Mouse (Mus musculus): ENCODE data around the gene Fosb. TPM values are rescaled to one million over a fixed set of nuclear protein-coding genes. Genes with fewer than 3 reads are reported as not detected.

Fosb gene
- polyA plus RNA-seq (2017; shearing (Covaris generic)) = 1 to 10 TPM in 2 of 3 experiments, under 1 TPM in 1; 0.98 to 8.0 (median 2.0) TPM

GRCm38 (mm10) chr7:19309884-19310641, at the start of gene Fosb:
Gene Fosb (minus strand): TSS chr7:19310051.
- ATAC-seq = peak; percentile 77

DNA sequence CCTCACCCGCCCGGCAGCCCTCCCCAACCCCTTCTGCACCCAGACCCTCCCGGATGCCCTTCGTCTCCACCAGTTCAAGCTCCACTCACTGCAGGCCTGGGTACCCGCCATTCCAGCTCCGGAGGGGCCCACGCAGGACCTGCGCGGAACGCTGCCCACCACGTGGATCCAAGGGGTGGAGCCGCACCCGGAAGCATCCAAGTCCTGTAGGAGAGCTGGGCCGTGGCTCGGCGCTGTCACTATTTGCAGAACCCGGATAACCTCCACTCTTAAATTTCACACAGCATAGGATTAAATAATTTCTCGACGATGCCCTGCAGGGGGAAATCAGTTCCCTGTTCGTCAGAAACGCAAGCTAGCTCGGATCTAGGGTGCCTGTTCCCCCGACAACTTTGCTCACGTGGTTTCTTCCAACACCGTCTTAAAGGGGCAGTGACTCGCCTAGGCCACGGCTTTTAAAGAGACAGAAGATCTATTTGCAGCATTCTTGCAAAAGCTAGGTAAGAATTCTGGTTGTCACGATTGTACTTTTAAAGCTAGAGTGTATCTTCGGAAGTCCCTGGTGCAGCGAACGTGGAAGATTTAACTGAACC, 49.5 kb upstream of the Fosb start, which contains the start of the genes Cd3eap and Ppp1r13l:
Gene Cd3eap, minus strand, starts transcription at position 185 of the 593 bp plus-strand sequence.
Gene Ppp1r13l, plus strand, starts transcription at position 451 of the 593 bp plus-strand sequence.
- ATAC-seq = peak; percentile 82

DNA sequence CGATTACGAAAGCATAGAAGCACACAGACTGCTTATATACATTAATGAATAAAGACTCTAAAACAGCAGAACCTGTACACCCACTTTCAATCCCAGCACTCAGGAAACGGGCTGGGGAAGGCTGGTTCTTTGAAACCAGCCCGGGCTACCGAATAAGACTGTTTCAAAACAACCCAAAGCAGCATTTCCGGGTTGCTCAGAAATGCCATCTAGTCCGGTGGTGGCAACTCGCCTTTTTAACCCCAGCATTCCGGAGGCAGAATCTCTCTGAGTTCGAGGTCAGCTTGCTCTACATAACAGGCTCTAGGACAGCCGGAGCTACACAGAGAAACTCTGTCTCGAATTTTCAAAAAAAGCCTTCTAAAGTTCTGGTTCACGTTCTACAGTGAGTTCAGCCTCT, 48.8 kb upstream of the Fosb start:
- ATAC-seq = no peak

GRCm38 (mm10) chr7:19357381-19358375, 47.8 kb upstream of the Fosb start:
- ATAC-seq = no peak

- ATAC-seq = no peak
These were observed 46.5 kb upstream of the Fosb start for GRCm38 (mm10) chr7:19356311-19356710.

DNA sequence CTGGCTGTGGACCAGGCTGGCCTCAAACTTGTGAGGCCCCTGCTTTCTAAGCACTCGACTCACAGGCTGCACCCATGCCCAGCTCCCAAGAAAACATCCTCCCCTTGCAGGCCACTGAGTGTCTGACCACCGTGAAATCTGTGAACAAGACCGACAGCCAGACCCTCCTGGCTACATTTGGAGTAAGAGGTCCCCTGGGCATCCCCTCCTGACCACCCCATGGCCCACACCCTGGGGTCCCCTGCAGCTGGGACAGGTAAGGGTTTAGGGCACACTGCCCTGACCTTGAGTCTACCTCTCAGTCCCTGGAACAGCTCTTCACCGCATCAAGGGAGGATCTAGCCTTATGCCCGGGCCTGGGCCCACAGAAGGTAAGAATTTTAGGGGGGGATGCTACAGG, 45.1 kb upstream of the Fosb start:
- ATAC-seq = no peak

GRCm38 (mm10) chr7:19350221-19350620, 40.4 kb upstream of the Fosb start:
- no peak for ATAC-seq

DNA sequence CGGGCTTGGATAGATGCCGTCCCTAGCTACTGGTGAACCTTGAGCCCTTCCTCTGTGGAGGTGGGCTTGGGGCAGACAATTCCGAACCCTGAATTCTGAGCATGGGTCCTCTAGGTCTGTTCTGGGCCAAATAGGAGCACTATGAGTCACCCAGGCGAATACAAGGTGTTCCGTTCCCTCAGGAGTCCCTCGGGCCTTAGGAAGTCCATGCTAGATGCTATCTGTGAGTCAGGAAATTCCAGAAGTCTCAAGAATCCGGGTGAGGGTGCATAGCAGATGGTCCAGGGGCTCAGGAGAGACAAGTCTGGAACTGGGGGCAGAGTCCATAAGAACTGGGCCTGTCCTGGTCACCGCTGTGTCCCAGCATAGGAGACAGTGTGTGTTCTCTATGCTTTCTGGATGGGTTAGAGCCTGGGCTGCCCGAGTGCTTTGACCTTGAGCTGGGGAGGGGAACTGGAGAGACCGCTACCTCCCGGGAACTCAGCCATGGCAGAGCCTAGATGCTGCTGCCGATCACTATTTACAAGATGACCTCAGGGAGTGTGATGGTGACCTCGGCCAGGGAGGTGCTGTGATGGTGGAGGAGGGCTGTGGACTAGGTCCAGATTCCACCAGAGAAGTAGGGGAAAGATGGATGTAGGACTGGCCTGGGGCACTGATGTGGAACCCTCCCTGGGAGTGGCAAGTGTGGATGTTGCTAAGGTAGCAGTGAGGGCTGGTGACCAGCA, 39.5 kb upstream of the Fosb start:
- no peak for ATAC-seq

- peak; percentile 87 for ATAC-seq
These were observed 35.2 kb upstream of the Fosb start for GRCm38 (mm10) chr7:19344938-19345471.

DNA sequence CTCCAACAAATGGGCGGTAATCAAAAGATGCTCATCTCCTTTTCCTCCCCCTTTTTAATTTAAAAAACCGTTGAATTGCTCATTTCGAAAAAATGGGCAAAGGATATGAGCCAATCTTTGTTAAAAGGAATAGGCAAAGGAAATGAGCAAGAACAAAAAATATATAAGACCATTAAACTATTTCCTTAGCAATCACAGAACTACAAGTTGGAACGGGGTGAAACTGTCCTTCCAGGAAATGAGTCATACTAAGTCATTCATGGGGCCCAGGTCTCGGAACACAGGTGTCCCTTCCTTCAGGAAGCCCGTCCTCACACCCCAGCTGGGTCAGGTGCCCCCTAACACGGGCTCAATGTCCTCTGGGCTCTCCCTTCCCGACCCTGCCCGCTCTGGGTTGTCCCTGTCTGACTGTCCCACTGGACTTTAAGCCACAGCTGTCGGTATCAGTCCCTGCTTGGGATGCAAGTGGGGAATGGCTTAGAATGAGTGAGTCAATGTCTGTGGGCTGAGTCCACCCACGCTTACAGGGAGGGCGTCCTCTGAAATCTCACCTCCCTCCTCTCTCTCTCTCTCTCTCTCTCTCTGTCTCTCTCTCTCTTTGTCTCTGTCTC, 34.5 kb upstream of the Fosb start, which contains the start of gene Ercc1:
Gene Ercc1, plus strand, starts transcription at position 542 of the 611 bp plus-strand sequence.
- ATAC-seq = peak; percentile 10

DNA sequence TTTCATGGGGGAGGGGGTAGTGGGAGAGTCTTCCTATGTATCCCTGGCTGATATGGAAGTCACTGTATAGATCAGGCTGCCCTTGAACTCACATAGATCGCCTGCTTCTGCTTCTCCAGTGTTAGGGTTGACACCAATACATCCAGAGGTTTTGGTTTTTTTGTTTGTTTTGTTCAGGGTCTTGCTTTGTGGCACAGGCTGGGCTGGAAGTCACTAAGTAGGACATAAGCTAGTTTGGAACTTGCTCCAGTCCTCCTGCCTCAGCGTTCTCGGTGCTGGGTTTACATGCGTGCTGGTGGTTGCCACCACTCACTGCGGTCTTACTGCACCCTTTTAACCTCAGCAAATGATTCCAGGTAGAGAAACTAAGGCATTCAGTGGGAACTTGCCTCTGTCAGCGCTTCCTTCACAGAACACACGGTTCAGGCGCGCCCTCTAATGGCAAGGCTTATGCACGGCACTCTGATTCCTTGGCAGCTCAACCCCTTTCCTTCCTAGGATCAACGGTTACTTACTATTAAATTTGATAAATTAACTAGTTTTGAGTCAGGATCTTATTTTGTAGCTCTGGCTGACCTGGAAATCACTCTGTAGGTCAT, 33.5 kb upstream of the Fosb start:
- peak; percentile 23 for ATAC-seq

GRCm38 (mm10) chr7:19342481-19343027, 32.7 kb upstream of the Fosb start:
- no peak for ATAC-seq

DNA sequence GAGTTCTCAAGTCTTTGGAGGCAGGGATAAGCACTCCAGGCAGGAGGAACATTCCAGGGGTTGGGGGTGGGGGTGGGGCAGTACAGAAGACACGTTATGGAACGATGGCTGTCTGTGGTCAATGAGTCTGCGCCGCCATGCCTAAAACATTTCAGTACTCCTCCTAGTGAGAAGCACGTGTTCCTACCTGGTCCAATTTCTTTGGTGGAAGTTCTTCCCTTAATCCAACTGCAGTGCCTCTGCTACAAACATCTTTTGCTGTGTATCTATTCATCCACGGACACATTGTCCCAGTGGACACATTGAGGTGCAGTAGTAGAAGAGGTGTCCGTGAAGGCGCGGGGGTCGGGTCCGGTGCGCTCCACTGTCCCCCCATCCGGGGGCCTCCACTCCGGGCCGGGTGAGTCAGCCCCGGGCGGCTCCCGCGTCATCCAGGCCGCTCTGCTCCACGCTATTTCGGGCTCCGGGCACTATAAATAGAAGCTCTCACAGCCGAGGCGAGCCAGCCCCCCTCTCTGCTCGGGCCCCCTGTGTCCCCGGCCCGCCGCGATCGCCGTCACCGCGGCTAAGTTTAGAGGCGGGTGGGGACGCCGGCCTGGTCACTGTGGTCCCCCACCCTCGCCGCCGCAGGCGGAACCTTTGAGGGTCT, 32.0 kb upstream of the Fosb start:
- ATAC-seq = no peak

DNA sequence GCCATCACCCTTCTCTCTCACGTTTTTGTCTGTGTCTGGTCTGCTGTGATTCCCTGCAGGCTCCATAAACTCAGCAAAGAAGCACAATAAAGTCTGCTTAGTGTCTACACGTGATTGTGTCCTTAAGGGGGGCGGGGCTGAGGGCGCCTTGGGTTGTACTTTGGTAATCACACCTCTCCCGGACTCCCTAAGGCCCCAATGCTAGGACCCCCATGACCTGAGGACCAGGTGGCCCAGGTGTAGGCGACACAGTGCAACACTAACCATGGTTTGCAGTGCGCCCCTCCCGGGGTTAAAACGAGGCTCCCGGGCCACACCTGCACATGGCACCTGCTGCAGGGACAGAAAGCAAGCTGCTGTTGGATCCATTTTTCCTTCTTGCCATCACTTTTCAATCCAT, 31.4 kb upstream of the Fosb start:
- ATAC-seq = no peak

- no peak for ATAC-seq
These were observed 28.7 kb upstream of the Fosb start for GRCm38 (mm10) chr7:19338596-19338995.

- ATAC-seq = no peak
These were observed 28.2 kb upstream of the Fosb start for GRCm38 (mm10) chr7:19338060-19338459.

GRCm38 (mm10) chr7:19337122-19337521, 27.3 kb upstream of the Fosb start:
- no peak for ATAC-seq

DNA sequence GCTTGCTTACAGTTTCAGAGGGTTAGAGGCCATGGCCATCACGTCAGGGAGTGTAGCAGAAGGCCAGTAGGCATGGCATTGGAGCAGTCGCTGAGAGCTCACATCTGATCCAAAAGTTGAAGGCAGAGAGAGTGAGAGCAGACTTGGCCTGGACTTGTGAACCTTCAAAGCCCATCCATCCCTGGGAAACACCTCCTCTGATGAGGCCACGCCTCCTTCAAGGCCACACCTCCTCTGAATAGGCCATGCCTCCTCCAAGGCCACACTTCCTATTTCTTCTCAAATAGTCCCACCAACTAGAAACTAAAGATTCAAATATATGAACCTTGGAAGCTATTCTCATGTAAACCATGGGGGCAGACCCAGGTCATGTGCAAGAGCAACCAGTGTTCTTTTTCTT, 25.7 kb upstream of the Fosb start:
- ATAC-seq = no peak

- peak; percentile 95 for ATAC-seq
These were observed 23.0 kb upstream of the Fosb start for GRCm38 (mm10) chr7:19332709-19333352.

Data from inflammation-experienced regulatory T-cells, adult 6 months (primary cell).